Mouse (Mus musculus) cortical plate, adult 2 months (tissue): Measurements from ENCODE around the gene Pcbp1.

Source experiments
- CTCF ChIP-seq: fragments of 200-500 bp; IDR thresholded peaks from 2 replicates; pipeline ENCODE4 v1.5.1; 2011; ENCODE audit warnings: mild to moderate bottlenecking, control low read depth, low read length; ENCODE audit not compliant: insufficient read depth; ENCODE audit errors: extremely low read depth
- POLR2A ChIP-seq: fragments of 200-500 bp; IDR thresholded peaks from 2 replicates; pipeline ENCODE4 v1.6.1; 2011; ENCODE audit warnings: mild to moderate bottlenecking, low read length, control low read depth; ENCODE audit not compliant: insufficient read depth; ENCODE audit errors: extremely low read depth

GRCm38 (mm10) chr6:86494767-86495166 is 31.4 kb downstream of the Pcbp1 start:
- peak; percentile 22; the same call in 1 of the 2 replicates for TF ChIP-seq CTCF
- no peak for TF ChIP-seq POLR2A
